Mouse (Mus musculus): ENCODE data around the gene Btla.

DNA sequence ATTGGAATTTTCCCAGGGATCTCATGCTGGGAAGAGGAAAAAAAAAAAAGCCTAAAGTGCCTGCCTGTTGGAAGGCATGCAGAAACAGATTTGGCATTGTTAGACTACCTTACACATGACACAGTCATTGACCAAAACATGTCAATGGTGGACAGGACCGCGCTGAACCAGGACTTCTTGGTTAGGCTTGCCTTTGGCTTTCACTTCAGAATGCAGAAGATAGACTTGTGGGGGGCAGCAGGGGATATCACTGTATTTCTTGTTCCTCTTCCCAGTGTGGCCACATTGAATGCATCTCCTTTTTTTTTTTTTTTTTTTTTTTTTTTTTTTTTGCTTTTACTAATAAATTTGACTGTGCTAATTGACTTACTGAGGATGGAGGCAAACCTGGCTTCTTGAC, 22.7 kb upstream of the Btla start:
- TF ChIP-seq CTCF (IDR thresholded peaks at IDR 0.05; ENCODE audit: control insufficient read depth, insufficient read depth, insufficient read length) = no peak
- TF ChIP-seq MYOG (IDR thresholded peaks at IDR 0.05; ENCODE audit: control insufficient read depth, extremely low read depth, insufficient read length) = no peak
- TF ChIP-seq MAX (IDR thresholded peaks at IDR 0.05) = no peak
- TF ChIP-seq USF1 (IDR thresholded peaks at IDR 0.05; ENCODE audit: low read depth) = no peak
- TF ChIP-seq FOSL1 (IDR thresholded peaks at IDR 0.05; ENCODE audit: insufficient read depth, low read length, poor library complexity, severe bottlenecking) = no peak
- no peak for TF ChIP-seq CEBPB (IDR thresholded peaks at IDR 0.05; ENCODE audit: low read depth)
- TF ChIP-seq MYOD1 (IDR thresholded peaks at IDR 0.05; ENCODE audit: control insufficient read depth, insufficient read length, low read depth) = no peak
